Mouse (Mus musculus) forebrain, postnatal 0 days (tissue): ENCODE measurements around the gene Cdk4. TPM values are rescaled to one million over a fixed set of nuclear protein-coding genes. Genes with fewer than 3 reads are reported as not detected.
A peak's percentile ranks its signal among the peaks of the same experiment; 100 is the strongest.

ENCODE experiments used
- ATAC-seq: fragments of 200-750 bp; cut with Nextera tagmentation; 2 replicates; pipeline ENCODE4 v1.8.0; 2017; ENCODE audit warnings: mild to moderate bottlenecking, moderate library complexity
- DNase-seq: peaks from one replicate; pipeline ENCODE4 v3.0.0-alpha.2; 2015
- H3K27ac ChIP-seq: fragments of 300-500 bp; sonication (generic); 2 replicates; pipeline ENCODE4 v1.5.1; 2014; ENCODE audit warnings: low read depth, mild to moderate bottlenecking, antibody characterized with exemption, low read length, moderate library complexity, mixed read lengths
- H3K27me3 ChIP-seq: fragments of 300-500 bp; sonication (generic); 2 replicates; pipeline ENCODE4 v1.6.1; 2014; ENCODE audit warnings: mild to moderate bottlenecking, low read length, mixed read lengths; ENCODE audit not compliant: insufficient read depth
- H3K36me3 ChIP-seq: fragments of 300-500 bp; sonication (generic); 2 replicates; pipeline ENCODE4 v1.6.1; 2014; ENCODE audit warnings: mild to moderate bottlenecking, moderate library complexity; ENCODE audit not compliant: insufficient read depth
- H3K4me1 ChIP-seq: fragments of 300-500 bp; sonication (generic); 2 replicates; pipeline ENCODE4 v1.6.1; 2014; ENCODE audit warnings: antibody characterized with exemption; ENCODE audit not compliant: insufficient read depth
- H3K4me2 ChIP-seq: fragments of 300-500 bp; sonication (generic); 2 replicates; pipeline ENCODE4 v1.6.1; 2014; ENCODE audit warnings: low read depth, mild to moderate bottlenecking, moderate library complexity
- H3K4me3 ChIP-seq: fragments of 300-500 bp; sonication (generic); 2 replicates; pipeline ENCODE4 v1.5.1; 2014; ENCODE audit warnings: low read depth, low read length, mixed read lengths
- H3K9ac ChIP-seq: fragments of 300-500 bp; sonication (generic); 2 replicates; pipeline ENCODE4 v1.6.1; 2014; ENCODE audit warnings: mild to moderate bottlenecking
- H3K9me3 ChIP-seq: fragments of 300-500 bp; sonication (generic); 2 replicates; pipeline ENCODE4 v1.6.1; 2016; ENCODE audit warnings: low read length
- CTCF ChIP-seq: sonication (generic); IDR thresholded peaks from 2 replicates; pipeline ENCODE4 v1.5.1; 2016; ENCODE audit warnings: antibody characterized with exemption, control low read depth, low read depth
- WGBS: fragments of 180-500 bp; shearing (Covaris S2); extraction: QIAGEN DNeasy Blood & Tissue Kit; methylation state at CpG from one replicate; pipeline ENCODE4 v1.1.7; 2014; 5-methylcytosine and 5-hydroxymethylcytosine counted together
- polyA plus RNA-seq: library from polyadenylated mRNA; unstranded; fragments of >200 nt; fragmentation: Nextera tagmentation; extraction: Ambion mirVana; gene quantifications from 2 replicates; pipeline ENCODE4 v1.2.1, GENCODE M21; 2015
- total RNA-seq: library from RNA; depleted of rRNA; stranded (reverse); fragments of >200 nt; gene quantifications from 2 replicates; pipeline ENCODE4 v1.2.3, GENCODE M21; 2014

The Cdk4 gene
- total and polyA plus RNA-seq, 2 experiments from 2014 or later: 445 to 656 TPM

DNA sequence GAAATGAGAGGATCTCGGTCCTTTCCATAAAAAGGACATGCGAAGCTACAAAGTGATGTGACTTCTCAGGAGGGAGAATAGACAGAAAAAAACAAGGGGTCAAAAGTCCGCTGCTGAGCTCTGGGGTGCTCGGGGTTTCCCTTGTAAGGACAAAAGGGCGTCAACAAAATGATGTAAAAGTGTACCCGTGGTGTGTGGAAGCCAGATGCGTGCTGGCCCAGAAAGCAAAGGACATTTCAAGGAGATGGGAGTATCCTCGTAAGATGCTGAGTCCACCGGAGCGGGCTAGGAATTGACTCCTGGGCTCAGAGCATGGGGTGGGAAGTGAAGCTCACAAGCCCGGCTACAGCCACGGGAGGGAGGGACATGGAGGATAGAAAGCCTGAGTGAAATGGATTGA lies 25.7 kb upstream of the Cdk4 start:
- Histone ChIP-seq H3K27ac (no peak overlapping the region), H3K4me1 (peaks cover 5% of the 10 kb centered on the region), H3K4me2 (no peak overlapping the region), H3K27me3 (no peaks in the 10 kb centered on the region), H3K9me3 (no peaks in the 10 kb centered on the region), H3K36me3 (no peaks in the 10 kb centered on the region), H3K9ac (no peak overlapping the region), H3K4me3 (no peak overlapping the region)
- 71% methylated on average over 12 of the region's 12 CpGs for WGBS
- DNase-seq: no peak
- TF ChIP-seq CTCF: no peak
- no peak for ATAC-seq

- no peak for TF ChIP-seq CTCF
- Histone ChIP-seq H3K27ac (no peak overlapping the region), H3K9me3 (no peaks in the 10 kb centered on the region), H3K4me1 (peaks cover 6% of the 10 kb centered on the region), H3K9ac (peak overlapping the region; percentile 57), H3K27me3 (no peaks in the 10 kb centered on the region), H3K4me3 (peak overlapping the region; percentile 76), H3K36me3 (0 out of 2 replicates have a peak, but pooled peaks cover 3% of the 10 kb centered on the region), H3K4me2 (peak overlapping the region; percentile 97)
- WGBS: under 1% methylated on average over 20 of the region's 20 CpGs
- no peak for DNase-seq
- ATAC-seq: no peak; the same call in 1 of the 2 replicates
Measured at GRCm38 (mm10) chr10:127040569-127041214, 22.6 kb upstream of the Cdk4 start.

- TF ChIP-seq CTCF: no peak
- ATAC-seq (peak; percentile 55), DNase-seq (no peak)
- Histone ChIP-seq H3K9me3 (no peaks in the 10 kb centered on the region), H3K9ac (peak within 1 kb of the TSS; percentile 57), H3K4me1 (peaks cover 6% of the 10 kb centered on the region), H3K27me3 (no peaks in the 10 kb centered on the region), H3K27ac (no peak within 1 kb of the TSS; the same call in 1 of the 2 replicates), H3K4me3 (peak within 1 kb of the TSS; percentile 76), H3K36me3 (0 out of 2 replicates have a peak, but pooled peaks cover 3% of the 10 kb centered on the region), H3K4me2 (peak within 1 kb of the TSS; percentile 97)
- WGBS: under 1% methylated on average over 28 of the region's 28 CpGs
Measured at GRCm38 (mm10) chr10:127041274-127041766, 22.0 kb upstream of the Cdk4 start, which contains the start of the genes Mettl1 and Eef1akmt3. Gene Mettl1, plus strand, starts transcription at chr10:127041414. Gene Eef1akmt3, minus strand, starts transcription at chr10:127041513.

DNA sequence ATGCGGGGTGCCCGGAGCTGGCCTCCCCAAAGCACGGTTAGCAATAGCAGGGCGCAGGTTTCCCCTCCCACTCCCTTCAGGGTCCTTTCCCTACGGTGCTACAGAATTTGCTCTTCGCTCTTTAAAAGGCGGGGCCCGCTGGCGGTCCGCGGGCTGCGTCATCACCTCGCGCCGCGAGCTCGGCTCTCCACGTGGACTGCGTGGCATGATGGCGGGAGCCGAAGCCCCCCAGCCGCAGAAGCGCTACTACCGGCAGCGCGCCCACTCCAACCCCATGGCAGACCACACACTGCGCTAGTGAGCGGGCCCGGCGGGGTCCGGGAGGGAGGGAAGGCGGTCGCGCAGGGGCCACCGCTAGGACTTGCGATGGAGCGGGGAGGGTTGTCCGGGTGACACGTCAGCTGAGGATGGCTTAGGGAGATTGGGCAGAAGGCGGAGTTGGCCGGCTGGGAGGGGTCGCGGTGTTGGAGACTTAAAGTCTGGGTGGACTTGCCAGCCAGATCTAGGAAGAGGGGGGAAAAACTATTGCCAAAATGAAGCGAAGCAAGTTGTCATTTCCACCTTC lies 21.5 kb upstream of the Cdk4 start:
- Histone ChIP-seq H3K27me3 (no peaks in the 10 kb centered on the region), H3K36me3 (0 out of 2 replicates have a peak, but pooled peaks cover 3% of the 10 kb centered on the region), H3K4me1 (peaks cover 6% of the 10 kb centered on the region), H3K4me3 (peak overlapping the region; percentile 76), H3K9ac (peak overlapping the region; percentile 57), H3K9me3 (no peaks in the 10 kb centered on the region), H3K27ac (no peak overlapping the region; the same call in 1 of the 2 replicates), H3K4me2 (peak overlapping the region; percentile 97)
- peak; percentile 96 for DNase-seq
- peak; percentile 94 for ATAC-seq
- TF ChIP-seq CTCF: peak; percentile 17; the same call in 1 of the 2 replicates
- WGBS: 1% methylated on average over 44 of the region's 44 CpGs

DNA sequence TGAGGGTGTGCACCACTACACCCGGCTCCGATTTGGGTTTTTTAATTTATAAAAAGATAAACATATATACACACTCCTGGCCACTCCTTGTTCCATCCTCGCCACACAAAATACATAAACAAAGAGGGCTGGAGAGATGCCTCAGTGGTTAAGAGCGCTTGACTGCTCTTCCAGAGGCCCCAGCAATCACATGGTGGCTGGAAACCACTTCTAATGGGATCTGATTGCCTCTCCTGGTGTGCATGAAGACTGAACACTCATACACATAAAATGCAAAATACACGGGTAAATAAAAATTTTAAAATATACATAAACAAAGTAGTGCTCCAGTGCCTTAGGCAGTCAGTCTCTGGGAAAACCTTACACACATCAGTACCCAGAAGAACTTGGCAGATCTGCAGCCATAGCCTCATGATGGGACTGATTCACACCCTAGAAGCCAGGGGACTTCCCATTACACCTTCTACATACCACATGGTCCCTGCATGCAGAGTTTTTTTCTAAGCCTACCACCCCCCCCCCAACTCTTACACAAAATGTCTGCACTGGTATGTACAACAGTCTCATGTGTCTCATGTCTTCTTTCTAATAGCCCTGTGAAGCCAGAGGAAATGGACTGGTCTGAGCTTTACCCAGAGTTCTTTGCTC lies 20.7 kb upstream of the Cdk4 start:
- Histone ChIP-seq H3K9ac (peak overlapping the region; percentile 57), H3K36me3 (0 out of 2 replicates have a peak, but pooled peaks cover 3% of the 10 kb centered on the region), H3K27me3 (no peaks in the 10 kb centered on the region), H3K4me3 (peak overlapping the region; percentile 76), H3K9me3 (no peaks in the 10 kb centered on the region), H3K4me1 (peaks cover 6% of the 10 kb centered on the region), H3K4me2 (peak overlapping the region; percentile 97), H3K27ac (no peak overlapping the region)
- TF ChIP-seq CTCF: no peak
- no peak for ATAC-seq
- DNase-seq: no peak
- WGBS: 16% methylated on average over 5 of the region's 5 CpGs

- H3K4me2 ChIP-seq: no peak overlapping the region
- H3K36me3 ChIP-seq: 0 out of 2 replicates have a peak, but pooled peaks cover 3% of the 10 kb centered on the region
- no peak for DNase-seq
- no peak for TF ChIP-seq CTCF
- no peaks in the 10 kb centered on the region for H3K9me3 ChIP-seq
- 87% methylated on average over 6 of the region's 6 CpGs for WGBS
- H3K27me3 ChIP-seq: peaks cover 5% of the 10 kb centered on the region; the same call in 1 of the 2 replicates
- H3K9ac ChIP-seq: no peak overlapping the region
- H3K4me1 ChIP-seq: peaks cover 6% of the 10 kb centered on the region
- no peak overlapping the region for H3K27ac ChIP-seq
- H3K4me3 ChIP-seq: no peak overlapping the region
- no peak for ATAC-seq
Measured at GRCm38 (mm10) chr10:127043187-127043586, 20.1 kb upstream of the Cdk4 start.
